Mouse (Mus musculus): ENCODE measurements around the gene Fthl17f. TPM values are rescaled to one million over a fixed set of nuclear protein-coding genes. Genes with fewer than 3 reads are reported as not detected.
"Not testable (repeated sequence)": the region's sequence is repeated elsewhere in the genome, so short reads cannot be mapped to it uniquely, and the experiment has no call there.

Fthl17f gene
- not detected in 2 replicates for polyA plus RNA-seq (2016; fragmentation: Nextera tagmentation; extraction: Ambion mirVana)

GRCm38 (mm10) chrX:9062715-9063114 lies at the start of gene Fthl17f:
Gene Fthl17f (plus strand): TSS chrX:9063015.
- peaks cover 11% of the 10 kb centered on the region for H3K9me3 ChIP-seq
- not testable (repeated sequence) for H3K36me3 ChIP-seq (replicated peaks); H3K4me3 ChIP-seq; H3K27me3 ChIP-seq (replicated peaks; ENCODE audit: low read depth, poor library complexity, severe bottlenecking); H3K4me1 ChIP-seq; DNase-seq (ENCODE audit: low spot score); H3K27ac ChIP-seq (replicated peaks)
- 93% methylated on average over 11 of the region's 11 CpGs for WGBS

GRCm38 (mm10) chrX:9016079-9016478 lies 46.7 kb upstream of the Fthl17f start:
- Histone ChIP-seq H3K27me3 (replicated peaks; ENCODE audit: low read depth, poor library complexity, severe bottlenecking) (no peaks in the 10 kb centered on the region), H3K27ac (replicated peaks) (no peak overlapping the region), H3K9me3 (no peaks in the 10 kb centered on the region), H3K4me3 (no peak overlapping the region), H3K4me1 (no peaks in the 10 kb centered on the region), H3K36me3 (replicated peaks) (no peaks in the 10 kb centered on the region)
- no peak for DNase-seq (ENCODE audit: low spot score)
- 65% methylated on average over 1 of the region's 1 CpGs for WGBS

GRCm38 (mm10) chrX:9019481-9019880 lies 43.3 kb upstream of the Fthl17f start:
- H3K27ac ChIP-seq (replicated peaks) = no peak overlapping the region
- no peak for DNase-seq (ENCODE audit: low spot score)
- H3K4me3 ChIP-seq = no peak overlapping the region
- no peaks in the 10 kb centered on the region for H3K4me1 ChIP-seq
- WGBS = 67% methylated on average over 10 of the region's 10 CpGs
- no peaks in the 10 kb centered on the region for H3K9me3 ChIP-seq
- no peaks in the 10 kb centered on the region for H3K27me3 ChIP-seq (replicated peaks; ENCODE audit: low read depth, poor library complexity, severe bottlenecking)
- no peaks in the 10 kb centered on the region for H3K36me3 ChIP-seq (replicated peaks)

- DNase-seq (ENCODE audit: low spot score); H3K9me3 ChIP-seq; H3K27ac ChIP-seq (replicated peaks); H3K36me3 ChIP-seq (replicated peaks); H3K27me3 ChIP-seq (replicated peaks; ENCODE audit: low read depth, poor library complexity, severe bottlenecking); H3K4me1 ChIP-seq; H3K4me3 ChIP-seq: not testable (repeated sequence)
- WGBS = 100% methylated on average over 1 of the region's 10 CpGs
Observed at GRCm38 (mm10) chrX:9033193-9033592, 29.6 kb upstream of the Fthl17f start, which contains the start of gene Fthl17e. Gene Fthl17e (plus strand): TSS chrX:9033493.

GRCm38 (mm10) chrX:9041611-9042010 lies 21.2 kb upstream of the Fthl17f start:
- H3K4me3 ChIP-seq = not testable (repeated sequence)

GRCm38 (mm10) chrX:9060952-9061351 lies 1.9 kb upstream of the Fthl17f start:
- not testable (repeated sequence) for DNase-seq (ENCODE audit: low spot score)
- WGBS = 31% methylated on average over 9 of the region's 9 CpGs

More at GRCm38 (mm10) chrX:9041611-9042010, 21.2 kb upstream of the Fthl17f start:
- 39% methylated on average over 3 of the region's 4 CpGs for WGBS
- not testable (repeated sequence) for H3K27ac ChIP-seq (replicated peaks); H3K36me3 ChIP-seq (replicated peaks); H3K4me1 ChIP-seq; H3K9me3 ChIP-seq; DNase-seq (ENCODE audit: low spot score); H3K27me3 ChIP-seq (replicated peaks; ENCODE audit: low read depth, poor library complexity, severe bottlenecking)

GRCm38 (mm10) chrX:9062101-9062500 lies 714 bp upstream of the Fthl17f start:
- DNase-seq (ENCODE audit: low spot score) = no peak
- Histone ChIP-seq H3K9me3 (peaks cover 11% of the 10 kb centered on the region), H3K36me3 (replicated peaks) (no peaks in the 10 kb centered on the region), H3K27ac (replicated peaks) (no peak overlapping the region), H3K4me1 (no peaks in the 10 kb centered on the region), H3K4me3 (no peak overlapping the region), H3K27me3 (replicated peaks; ENCODE audit: low read depth, poor library complexity, severe bottlenecking) (no peaks in the 10 kb centered on the region)
- WGBS = 82% methylated on average over 4 of the region's 4 CpGs

More at GRCm38 (mm10) chrX:9060952-9061351, 1.9 kb upstream of the Fthl17f start:
- not testable (repeated sequence) for H3K27ac ChIP-seq (replicated peaks); H3K4me3 ChIP-seq; H3K4me1 ChIP-seq; H3K27me3 ChIP-seq (replicated peaks; ENCODE audit: low read depth, poor library complexity, severe bottlenecking); H3K36me3 ChIP-seq (replicated peaks)
- peaks cover 11% of the 10 kb centered on the region for H3K9me3 ChIP-seq

- not testable (repeated sequence) for H3K27ac ChIP-seq (replicated peaks); H3K4me1 ChIP-seq; H3K4me3 ChIP-seq; H3K36me3 ChIP-seq (replicated peaks); H3K27me3 ChIP-seq (replicated peaks; ENCODE audit: low read depth, poor library complexity, severe bottlenecking)
- 22% methylated on average over 9 of the region's 10 CpGs for WGBS
- H3K9me3 ChIP-seq = 0 out of 2 replicates have a peak, but pooled peaks cover 11% of the 10 kb centered on the region
- peak; percentile 9 for DNase-seq (ENCODE audit: low spot score)
Observed at GRCm38 (mm10) chrX:9077699-9078098, 14.9 kb downstream of the Fthl17f start.

- H3K9me3 ChIP-seq; H3K36me3 ChIP-seq (replicated peaks); H3K27ac ChIP-seq (replicated peaks); H3K4me3 ChIP-seq; H3K27me3 ChIP-seq (replicated peaks; ENCODE audit: low read depth, poor library complexity, severe bottlenecking); H3K4me1 ChIP-seq; DNase-seq (ENCODE audit: low spot score): not testable (repeated sequence)
Observed at GRCm38 (mm10) chrX:9095066-9095465, 32.3 kb downstream of the Fthl17f start.

- no peak within 1 kb of the TSS for H3K4me3 ChIP-seq
- H3K9me3 ChIP-seq = no peaks in the 10 kb centered on the region
- H3K27me3 ChIP-seq (replicated peaks; ENCODE audit: low read depth, poor library complexity, severe bottlenecking) = no peaks in the 10 kb centered on the region
- no peaks in the 10 kb centered on the region for H3K4me1 ChIP-seq
- 90% methylated on average over 6 of the region's 6 CpGs for WGBS
- H3K27ac ChIP-seq (replicated peaks) = no peak within 1 kb of the TSS
- H3K36me3 ChIP-seq (replicated peaks) = no peaks in the 10 kb centered on the region
- no peak for DNase-seq (ENCODE audit: low spot score)
Observed at GRCm38 (mm10) chrX:9104262-9104661, 41.4 kb downstream of the Fthl17f start, which contains the start of gene 4930402K13Rik. Gene 4930402K13Rik (plus strand): TSS chrX:9104562.

GRCm38 (mm10) chrX:9110381-9110780 lies 47.6 kb downstream of the Fthl17f start:
- Histone ChIP-seq H3K27me3 (replicated peaks; ENCODE audit: low read depth, poor library complexity, severe bottlenecking) (no peaks in the 10 kb centered on the region), H3K4me1 (no peaks in the 10 kb centered on the region), H3K9me3 (no peaks in the 10 kb centered on the region), H3K27ac (replicated peaks) (no peak overlapping the region), H3K4me3 (no peak overlapping the region), H3K36me3 (replicated peaks) (no peaks in the 10 kb centered on the region)
- WGBS = 78% methylated on average over 2 of the region's 2 CpGs
- no peak for DNase-seq (ENCODE audit: low spot score)

All from embryonic facial prominence, embryonic 10.5 days (tissue).